Mouse (Mus musculus) hindbrain, embryonic 12.5 days (tissue): ENCODE measurements at regions not wholly inside any gene's neighbourhood (a gene's known extent, or its start where the extent isn't known, plus 50 kb on each side); places are given as distances from the start of the nearest gene placed in this dataset.
A peak's percentile ranks its signal among the peaks of the same experiment; 100 is the strongest.

Experiments used
- ATAC-seq: fragments of 200-750 bp; cut with Nextera tagmentation; 2 replicates; pipeline ENCODE4 v1.8.0; 2017; ENCODE audit warnings: moderate TSS enrichment; ENCODE audit not compliant: low FRiP score
- H3K27ac ChIP-seq: fragments of 300-500 bp; sonication (generic); 2 replicates; pipeline ENCODE4 v1.5.1; 2016; ENCODE audit warnings: mild to moderate bottlenecking
- H3K27me3 ChIP-seq: fragments of 300-500 bp; sonication (generic); 2 replicates; pipeline ENCODE4 v1.6.1; 2016; ENCODE audit warnings: mild to moderate bottlenecking
- H3K36me3 ChIP-seq: fragments of 300-500 bp; sonication (generic); 2 replicates; pipeline ENCODE4 v1.6.1; 2016; ENCODE audit warnings: mild to moderate bottlenecking
- H3K4me1 ChIP-seq: fragments of 300-500 bp; sonication (generic); 2 replicates; pipeline ENCODE4 v1.6.1; 2016
- H3K4me2 ChIP-seq: fragments of 300-500 bp; sonication (generic); replicated peaks from 2 replicates; pipeline ENCODE4 v1.6.1; 2016; ENCODE audit warnings: mild to moderate bottlenecking
- H3K4me3 ChIP-seq: fragments of 300-500 bp; sonication (generic); 2 replicates; pipeline ENCODE4 v1.5.1; 2016; ENCODE audit warnings: mild to moderate bottlenecking
- H3K9ac ChIP-seq: fragments of 300-500 bp; sonication (generic); 2 replicates; pipeline ENCODE4 v1.6.1; 2016; ENCODE audit warnings: mild to moderate bottlenecking, moderate library complexity
- H3K9me3 ChIP-seq: fragments of 300-500 bp; sonication (generic); replicated peaks from 2 replicates; pipeline ENCODE4 v1.6.1; 2016; ENCODE audit warnings: mild to moderate bottlenecking
- WGBS: fragments of 180-500 bp; shearing (Covaris S2); methylation state at CpG from one replicate; pipeline ENCODE4 v1.1.7; 2016; 5-methylcytosine and 5-hydroxymethylcytosine counted together

GRCm38 (mm10) chr13:5726446-5726845 is 134.8 kb upstream of the Klf6 start:
- Histone ChIP-seq H3K4me3 (no peak overlapping the region), H3K9ac (no peak overlapping the region), H3K27me3 (no peaks in the 10 kb centered on the region; the same call in 1 of the 2 replicates), H3K27ac (no peak overlapping the region), H3K4me1 (peaks cover 4% of the 10 kb centered on the region), H3K9me3 (no peaks in the 10 kb centered on the region), H3K4me2 (no peak overlapping the region), H3K36me3 (no peaks in the 10 kb centered on the region)
- 89% methylated on average over 1 of the region's 1 CpGs for WGBS
- ATAC-seq = no peak

- WGBS = 92% methylated on average over 2 of the region's 2 CpGs
- H3K9ac ChIP-seq = no peak overlapping the region
- H3K27me3 ChIP-seq = no peaks in the 10 kb centered on the region; the same call in 1 of the 2 replicates
- H3K27ac ChIP-seq = no peak overlapping the region
- H3K4me2 ChIP-seq = no peak overlapping the region
- H3K9me3 ChIP-seq = no peaks in the 10 kb centered on the region
- H3K4me1 ChIP-seq = peaks cover 4% of the 10 kb centered on the region
- H3K4me3 ChIP-seq = no peak overlapping the region
- H3K36me3 ChIP-seq = no peaks in the 10 kb centered on the region
- ATAC-seq = no peak
These were observed 133.1 kb upstream of the Klf6 start for GRCm38 (mm10) chr13:5728172-5728571.

DNA sequence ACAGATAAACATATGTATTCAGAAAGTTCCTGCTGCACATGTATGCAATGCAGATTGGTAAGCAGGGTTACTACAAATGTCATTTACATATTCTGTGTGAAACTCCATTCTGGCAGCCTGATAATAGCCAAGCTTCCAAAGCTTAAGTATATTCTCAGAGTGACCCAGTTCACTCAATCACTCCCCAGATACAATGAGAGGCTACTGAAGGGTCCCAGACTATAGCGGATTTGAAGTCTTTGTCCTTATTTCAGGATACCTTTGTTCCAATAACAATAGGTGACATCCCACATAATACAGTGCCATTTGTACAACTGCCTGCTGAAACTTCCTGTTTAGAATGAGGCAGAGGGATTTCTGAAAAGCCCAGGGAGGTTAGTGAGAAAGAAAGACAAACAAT is 132.5 kb upstream of the Klf6 start:
- Histone ChIP-seq H3K9ac (no peak overlapping the region), H3K9me3 (no peaks in the 10 kb centered on the region), H3K27me3 (no peaks in the 10 kb centered on the region; the same call in 1 of the 2 replicates), H3K4me2 (no peak overlapping the region), H3K27ac (no peak overlapping the region), H3K4me1 (peaks cover 4% of the 10 kb centered on the region), H3K36me3 (no peaks in the 10 kb centered on the region), H3K4me3 (no peak overlapping the region)
- WGBS = 23% methylated on average over 1 of the region's 1 CpGs
- peak; percentile 61 for ATAC-seq

- no peak overlapping the region for H3K4me2 ChIP-seq
- 0 out of 2 replicates have a peak, but pooled peaks have one; percentile 56 for ATAC-seq
- no peak overlapping the region for H3K4me3 ChIP-seq
- peaks cover 4% of the 10 kb centered on the region for H3K4me1 ChIP-seq
- H3K27me3 ChIP-seq = no peaks in the 10 kb centered on the region; the same call in 1 of the 2 replicates
- WGBS = 62% methylated on average over 6 of the region's 6 CpGs
- H3K36me3 ChIP-seq = no peaks in the 10 kb centered on the region
- H3K9me3 ChIP-seq = no peaks in the 10 kb centered on the region
- no peak overlapping the region for H3K27ac ChIP-seq
- no peak overlapping the region for H3K9ac ChIP-seq
These were observed 131.7 kb upstream of the Klf6 start for GRCm38 (mm10) chr13:5729426-5730068.

- Histone ChIP-seq H3K4me1 (peaks cover 4% of the 10 kb centered on the region), H3K9ac (no peak overlapping the region), H3K27ac (no peak overlapping the region), H3K4me2 (no peak overlapping the region), H3K27me3 (no peaks in the 10 kb centered on the region; the same call in 1 of the 2 replicates), H3K4me3 (no peak overlapping the region), H3K36me3 (no peaks in the 10 kb centered on the region), H3K9me3 (no peaks in the 10 kb centered on the region)
- 94% methylated on average over 1 of the region's 1 CpGs for WGBS
- ATAC-seq = no peak
These were observed 129.1 kb upstream of the Klf6 start for GRCm38 (mm10) chr13:5732206-5732605.

GRCm38 (mm10) chr13:5735027-5735624 is 126.2 kb upstream of the Klf6 start:
- Histone ChIP-seq H3K27me3 (no peaks in the 10 kb centered on the region; the same call in 1 of the 2 replicates), H3K9ac (no peak overlapping the region), H3K4me1 (no peaks in the 10 kb centered on the region), H3K4me3 (no peak overlapping the region), H3K36me3 (no peaks in the 10 kb centered on the region), H3K9me3 (no peaks in the 10 kb centered on the region), H3K27ac (no peak overlapping the region), H3K4me2 (no peak overlapping the region)
- no peak for ATAC-seq

DNA sequence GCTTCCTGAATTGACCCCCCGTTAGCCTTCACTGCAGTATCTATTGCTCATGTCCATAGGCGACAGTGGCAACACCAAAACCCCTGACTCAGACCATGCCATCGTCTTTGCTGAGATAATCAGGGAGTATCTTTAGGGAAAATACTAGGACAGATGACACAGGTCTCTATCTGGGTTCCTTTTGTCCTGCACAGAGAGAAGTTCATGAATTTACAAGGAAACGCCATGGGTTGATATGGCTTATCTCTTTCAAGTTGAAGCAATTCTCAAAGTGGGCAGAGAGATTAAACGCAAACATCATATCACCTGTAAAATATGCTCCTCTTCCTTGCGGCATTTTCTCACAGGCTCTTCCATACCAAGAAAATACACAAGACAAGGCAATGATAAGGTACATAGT is 124.8 kb upstream of the Klf6 start:
- H3K36me3 ChIP-seq = no peaks in the 10 kb centered on the region
- H3K27me3 ChIP-seq = no peaks in the 10 kb centered on the region
- H3K4me2 ChIP-seq = no peak overlapping the region
- no peak overlapping the region for H3K9ac ChIP-seq
- WGBS = 95% methylated on average over 6 of the region's 6 CpGs
- ATAC-seq = no peak
- H3K27ac ChIP-seq = no peak overlapping the region
- no peak overlapping the region for H3K4me3 ChIP-seq
- H3K4me1 ChIP-seq = no peaks in the 10 kb centered on the region
- no peaks in the 10 kb centered on the region for H3K9me3 ChIP-seq

DNA sequence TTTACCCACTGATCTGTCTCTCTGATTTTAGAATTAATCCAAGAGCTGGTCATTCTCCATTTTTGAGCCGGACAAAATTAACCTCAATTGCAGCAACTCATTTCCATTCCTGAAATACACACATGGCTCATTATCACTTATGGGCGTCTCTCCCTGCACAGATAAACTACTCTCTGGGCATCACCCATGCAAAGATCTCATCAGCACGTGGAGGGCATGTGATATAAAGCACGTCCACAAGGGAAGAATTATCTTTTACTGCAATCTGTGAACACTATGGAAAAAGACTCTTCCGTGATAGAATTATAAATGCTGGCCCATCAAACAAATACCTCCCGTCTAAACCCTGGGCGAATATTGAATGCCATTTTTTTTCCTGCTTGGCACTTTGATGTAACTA is 124.1 kb upstream of the Klf6 start:
- H3K4me2 ChIP-seq = no peak overlapping the region
- H3K9me3 ChIP-seq = no peaks in the 10 kb centered on the region
- no peaks in the 10 kb centered on the region for H3K27me3 ChIP-seq
- no peaks in the 10 kb centered on the region for H3K4me1 ChIP-seq
- no peak overlapping the region for H3K27ac ChIP-seq
- 91% methylated on average over 7 of the region's 7 CpGs for WGBS
- no peak overlapping the region for H3K4me3 ChIP-seq
- no peak for ATAC-seq
- no peak overlapping the region for H3K9ac ChIP-seq
- H3K36me3 ChIP-seq = no peaks in the 10 kb centered on the region

DNA sequence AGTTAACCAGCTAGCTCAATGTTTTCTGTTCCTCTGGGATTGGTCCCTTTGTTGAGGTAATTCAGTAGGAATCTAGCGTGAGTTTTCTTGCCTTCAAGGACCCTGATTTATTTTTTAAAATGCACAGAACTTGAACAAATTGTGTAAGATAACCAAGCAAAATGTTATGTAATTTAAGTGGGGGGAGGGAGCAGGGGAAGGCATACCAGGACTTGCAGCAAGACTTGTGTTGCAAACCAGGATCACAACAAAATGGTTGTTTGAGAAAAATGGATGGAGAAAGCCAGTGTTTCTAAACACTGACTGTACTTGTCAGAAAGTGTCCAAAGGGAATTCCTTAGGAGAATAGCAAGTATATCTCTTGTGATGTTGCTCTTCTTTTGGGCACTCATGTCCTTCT is 120.5 kb upstream of the Klf6 start:
- Histone ChIP-seq H3K27me3 (no peaks in the 10 kb centered on the region), H3K9ac (no peak overlapping the region), H3K27ac (no peak overlapping the region), H3K9me3 (no peaks in the 10 kb centered on the region), H3K4me2 (no peak overlapping the region), H3K36me3 (no peaks in the 10 kb centered on the region), H3K4me3 (no peak overlapping the region), H3K4me1 (no peaks in the 10 kb centered on the region)
- no peak for ATAC-seq
- WGBS = 80% methylated on average over 1 of the region's 1 CpGs

GRCm38 (mm10) chr13:5744949-5745348 is 116.3 kb upstream of the Klf6 start:
- Histone ChIP-seq H3K27ac (no peak overlapping the region), H3K4me3 (no peak overlapping the region), H3K36me3 (no peaks in the 10 kb centered on the region), H3K9ac (no peak overlapping the region), H3K27me3 (no peaks in the 10 kb centered on the region), H3K4me2 (no peak overlapping the region), H3K9me3 (no peaks in the 10 kb centered on the region), H3K4me1 (no peaks in the 10 kb centered on the region)
- 90% methylated on average over 6 of the region's 6 CpGs for WGBS
- no peak for ATAC-seq

- no peak overlapping the region for H3K4me2 ChIP-seq
- no peak overlapping the region for H3K4me3 ChIP-seq
- no peaks in the 10 kb centered on the region for H3K9me3 ChIP-seq
- H3K9ac ChIP-seq = no peak overlapping the region
- ATAC-seq = no peak
- no peaks in the 10 kb centered on the region for H3K4me1 ChIP-seq
- H3K27ac ChIP-seq = no peak overlapping the region
- no peaks in the 10 kb centered on the region for H3K27me3 ChIP-seq
- no peaks in the 10 kb centered on the region for H3K36me3 ChIP-seq
- 95% methylated on average over 3 of the region's 3 CpGs for WGBS
These were observed 104.1 kb upstream of the Klf6 start for GRCm38 (mm10) chr13:5757176-5757575.

GRCm38 (mm10) chr13:5757963-5758362 is 103.3 kb upstream of the Klf6 start:
- Histone ChIP-seq H3K27me3 (no peaks in the 10 kb centered on the region), H3K27ac (no peak overlapping the region), H3K9me3 (no peaks in the 10 kb centered on the region), H3K4me3 (no peak overlapping the region), H3K36me3 (no peaks in the 10 kb centered on the region), H3K4me2 (no peak overlapping the region), H3K9ac (no peak overlapping the region), H3K4me1 (no peaks in the 10 kb centered on the region)
- WGBS = 81% methylated on average over 1 of the region's 1 CpGs
- ATAC-seq = no peak

DNA sequence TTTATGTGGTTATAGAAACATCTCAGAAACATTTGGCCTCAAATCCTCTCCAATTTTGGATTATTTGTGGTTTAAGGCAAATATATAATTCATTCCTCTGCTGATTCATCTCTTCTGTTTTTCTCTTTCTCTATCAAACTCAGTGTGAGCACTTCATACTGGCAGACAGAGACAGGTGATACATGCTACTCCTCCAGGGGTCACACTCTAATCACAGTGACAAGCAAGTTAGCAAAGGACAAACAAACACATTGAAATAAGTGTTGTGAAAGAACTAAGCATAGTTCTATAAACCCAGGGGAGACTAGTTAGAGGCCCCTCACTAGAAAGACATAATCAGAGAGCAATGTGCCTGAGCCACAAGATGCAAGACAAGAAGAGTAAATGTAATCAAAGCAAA is 101.3 kb upstream of the Klf6 start:
- ATAC-seq = no peak
- Histone ChIP-seq H3K9me3 (no peaks in the 10 kb centered on the region), H3K9ac (no peak overlapping the region), H3K36me3 (no peaks in the 10 kb centered on the region), H3K27me3 (no peaks in the 10 kb centered on the region), H3K4me1 (no peaks in the 10 kb centered on the region), H3K27ac (no peak overlapping the region), H3K4me2 (no peak overlapping the region), H3K4me3 (no peak overlapping the region)
